Comparison of ENCODE assay signal across 9 mouse cellular contexts in the genomic region with DNA sequence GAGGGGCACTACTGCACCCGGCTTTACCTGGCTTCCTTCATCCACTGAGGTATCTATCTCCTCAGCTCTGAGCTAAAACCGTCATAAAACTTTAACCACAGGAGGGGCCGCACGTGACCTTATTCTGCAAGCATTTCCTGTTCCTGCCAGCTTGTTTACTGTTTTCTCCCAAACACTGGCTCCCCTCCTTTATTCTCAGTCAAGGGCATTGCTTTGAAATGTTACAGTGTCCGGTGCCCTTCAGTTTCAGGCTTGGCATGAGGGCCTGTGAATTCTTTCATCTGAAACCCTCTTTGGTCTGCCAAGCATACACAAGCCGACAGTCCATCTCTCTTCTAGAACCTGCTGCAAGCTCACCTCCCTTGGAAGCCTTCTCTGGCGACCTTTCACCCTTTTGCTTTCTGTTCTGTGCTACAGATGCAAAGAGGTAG. TPM values are rescaled to one million over a fixed set of nuclear protein-coding genes. Genes with fewer than 3 reads are reported as not detected.
A peak's percentile ranks its signal among the peaks of the same experiment; 100 is the strongest.
DNase-seq lines count a peak whose midpoint lies in the region; ATAC-seq lines count a peak whose summit lies in the region.
"Had no signal": no experiment of that assay in that cellular context is flagged by ENCODE, and none has a peak within 500 bp of the region (broad histone marks: within the 10 kb centered on the region; RNA-seq: fewer than 3 reads in every experiment).

No protein-coding gene starts in this region.

- no peak overlapping the region for H3K4me3 ChIP-seq in hindbrain, embryonic 11.5 days (ENCODE audit: low read depth, low read length)

- H3K9me3 ChIP-seq in hindbrain, embryonic 11.5 days (ENCODE audit: control insufficient read depth, low read length) = no peaks in the 10 kb centered on the region

- no peaks in the 10 kb centered on the region for H3K4me1 ChIP-seq in hindbrain, embryonic 11.5 days (replicated peaks; ENCODE audit: control insufficient read depth, insufficient read depth, low read length)

- ATAC-seq in hindbrain, embryonic 11.5 days (ENCODE audit: low FRiP score) = no peak

- no peaks in the 10 kb centered on the region for H3K27me3 ChIP-seq in hindbrain, embryonic 11.5 days (ENCODE audit: control insufficient read depth, insufficient read depth, low read length)

- no peak overlapping the region for H3K4me2 ChIP-seq in hindbrain, embryonic 11.5 days (replicated peaks; ENCODE audit: low read depth, low read length)

- H3K9ac ChIP-seq in hindbrain, embryonic 11.5 days (ENCODE audit: low read depth, low read length) = no peak overlapping the region

- no peak overlapping the region for H3K27ac ChIP-seq in hindbrain, embryonic 11.5 days (ENCODE audit: low read depth, low read length)

- DNase-seq in R1 (ENCODE audit: low read depth, low spot score) = peak; percentile 47
- DNase-seq in adrenal gland, postnatal 25 days = peak; percentile 27
- peak; percentile 86 for DNase-seq in kidney, adult 18-20 months
- peak; percentile 47 for DNase-seq in naive thymus-derived CD4-positive, alpha-beta T cell, adult 2 months (ENCODE audit: low read depth)
- DNase-seq in embryo, embryonic 10 days (ENCODE audit: low spot score) = no peak
- no peak for DNase-seq in urinary bladder, adult 18-20 months (ENCODE audit: low spot score in 2 of 2)
- no peak for DNase-seq in hindbrain, embryonic 11.5 days (ENCODE audit: low spot score)

- WGBS in hindbrain, embryonic 11.5 days = 64% methylated on average over 7 of the region's 7 CpGs

- H3K36me3 ChIP-seq in hindbrain, embryonic 11.5 days (ENCODE audit: control insufficient read depth, insufficient read depth, low read length) = no peaks in the 10 kb centered on the region

RNA-seq across cellular contexts. Expression of a gene that starts 22.5 kb away (rescaled TPM):
- 30.2 and 31.2 TPM in 2 replicates for total RNA-seq in adrenal gland, postnatal 25 days (2021)
- polyA plus RNA-seq in hindbrain, embryonic 11.5 days (2014; fragmentation: Nextera tagmentation; extraction: Ambion mirVana) = 16.1 and 18.8 TPM in 2 replicates

RNA-seq across cellular contexts. Expression of a gene that starts 31.6 kb away (rescaled TPM):
- 570 and 647 TPM in 2 replicates for total RNA-seq in adrenal gland, postnatal 25 days (2021)
- polyA plus RNA-seq in hindbrain, embryonic 11.5 days (2014; fragmentation: Nextera tagmentation; extraction: Ambion mirVana) = 165 and 176 TPM in 2 replicates

RNA-seq across cellular contexts. Expression of a gene that starts 53.4 kb away (rescaled TPM):
- total RNA-seq in adrenal gland, postnatal 25 days (2021) = not detected in 2 replicates
- not detected in 2 replicates for polyA plus RNA-seq in hindbrain, embryonic 11.5 days (2014; fragmentation: Nextera tagmentation; extraction: Ambion mirVana)
- total RNA-seq: gastrocnemius, adult 8-10 months had no signal
- polyA plus RNA-seq: brain, embryonic 14.5 days had no signal

Comparison
In these comparisons a context has a peak if more than half of its experiments do, and no peak if none do; other contexts are left out.
1. DNase-seq: peak in R1 (single experiment), adrenal gland, postnatal 25 days (single experiment), kidney, adult 18-20 months (single experiment) and naive thymus-derived CD4-positive, alpha-beta T cell, adult 2 months (single experiment); none in embryo, embryonic 10 days (single experiment), urinary bladder, adult 18-20 months (0 of 2) and hindbrain, embryonic 11.5 days (single experiment).